Mouse (Mus musculus) mouse embryonic stem cell (cell line): Measurements from ENCODE around the gene Cntd1.

Experiments used
- in situ Hi-C, 2 experiments: fragments of 300-500 bp; cut with MboI; formaldehyde crosslinking; loops; 1 replicate in 1 of 2; 3 replicates in 1 of 2; pipeline ENCODE4 v1.14.3; 2019 to 2020; ENCODE audit warnings: low sequenced_read_pairs in 2 of 2, low pct_unique_long_range_greater_than_20kb in 1 of 2, mixed read lengths in 1 of 2; ENCODE audit not compliant: unreplicated experiment in 1 of 2

Gene Cntd1

DNA sequence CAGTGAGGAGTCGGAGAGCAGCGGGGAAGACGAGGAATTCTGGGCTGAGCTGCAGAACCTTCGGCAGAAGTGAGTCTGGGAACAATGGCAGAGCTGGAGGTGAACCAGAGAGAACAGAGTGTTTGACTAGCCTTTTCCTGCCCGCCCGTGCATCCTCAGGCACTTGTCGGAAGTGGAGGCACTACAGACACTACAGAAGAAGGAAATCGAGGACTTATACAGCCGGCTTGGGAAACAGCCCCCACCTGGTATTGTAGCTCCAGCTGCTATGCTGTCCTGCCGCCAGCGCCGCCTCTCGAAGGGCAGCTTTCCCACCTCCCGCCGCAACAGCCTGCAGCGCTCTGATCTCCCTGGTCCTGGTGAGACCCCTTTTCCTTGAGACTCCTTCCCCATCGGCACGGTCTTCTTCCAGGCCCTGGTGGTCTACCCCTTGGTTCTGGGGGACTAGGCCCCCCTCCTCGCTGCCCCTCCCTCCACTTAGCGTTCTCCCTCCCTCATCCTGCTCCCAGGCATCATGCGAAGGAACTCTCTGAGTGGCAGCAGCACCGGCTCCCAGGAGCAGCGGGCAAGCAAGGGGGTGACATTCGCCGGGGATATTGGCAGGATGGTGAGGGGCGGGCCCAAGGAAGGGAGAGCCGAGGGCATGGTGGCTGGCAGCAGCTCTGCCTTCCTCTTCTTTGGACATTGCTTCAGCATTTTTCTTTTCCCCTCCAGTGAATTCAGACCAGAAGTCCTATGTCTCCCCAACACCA, 2.3 kb upstream of the Cntd1 start:
- in situ Hi-C loops = no loop called here

DNA sequence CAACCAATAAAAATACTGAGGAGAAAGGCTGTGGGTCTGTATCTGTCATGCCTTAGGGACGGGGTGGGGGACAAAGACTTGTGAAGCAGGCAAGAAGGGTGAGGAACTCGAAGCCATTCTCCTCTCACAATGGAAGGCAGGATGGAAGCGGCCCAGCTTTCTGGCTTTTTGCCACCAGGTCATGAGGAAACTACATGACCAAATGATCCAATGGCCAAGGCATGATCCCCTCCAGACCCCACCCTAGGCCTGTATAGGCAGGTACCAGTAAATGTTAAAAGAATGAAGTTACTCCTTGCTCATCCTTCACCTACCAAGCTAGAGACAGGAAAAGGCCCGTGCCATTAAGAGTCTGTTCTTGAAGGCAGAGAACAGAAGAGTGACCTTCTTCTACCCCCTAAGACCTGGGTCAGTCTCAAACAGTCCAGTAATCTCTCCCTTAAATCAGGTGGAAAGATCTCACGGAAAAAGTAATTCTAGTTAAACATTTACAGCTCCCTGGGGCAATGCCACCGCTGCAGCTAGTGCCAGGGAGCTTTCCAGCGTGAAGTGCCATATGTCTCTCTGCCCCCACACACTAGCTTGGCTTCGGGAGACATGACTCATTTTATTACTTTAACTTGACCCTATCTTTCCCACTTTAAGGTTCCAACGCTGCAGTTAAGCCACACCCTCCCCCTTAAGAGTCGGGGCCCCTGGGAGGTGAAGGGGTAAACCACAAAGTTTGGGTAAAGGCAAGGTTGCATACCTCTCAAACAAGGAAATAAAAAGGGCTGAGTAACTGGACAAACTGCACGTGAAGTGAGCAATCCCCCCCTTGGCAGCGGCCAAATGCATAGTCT, 1.2 kb upstream of the Cntd1 start:
- in situ Hi-C loops = no loop called here

DNA sequence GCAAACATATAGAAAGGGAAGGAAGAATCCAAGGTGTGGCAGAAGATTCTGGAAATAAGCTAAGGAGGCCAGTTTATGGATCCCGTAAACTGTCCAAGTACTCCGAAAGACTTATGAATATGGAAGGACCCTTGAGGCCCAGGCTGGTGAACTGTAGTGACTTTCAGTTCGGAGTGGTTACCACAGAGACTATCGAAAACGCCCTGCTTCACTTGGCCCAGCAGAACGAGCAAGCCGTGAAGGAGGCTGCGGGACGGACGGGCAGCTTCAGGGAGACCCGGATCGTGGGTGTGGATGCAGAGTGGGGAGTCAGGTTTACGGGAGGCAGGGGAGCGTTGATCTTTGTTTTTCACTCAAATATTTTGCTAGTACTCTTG, 369 bp downstream of the Cntd1 start:
- in situ Hi-C loops = no loop called here

DNA sequence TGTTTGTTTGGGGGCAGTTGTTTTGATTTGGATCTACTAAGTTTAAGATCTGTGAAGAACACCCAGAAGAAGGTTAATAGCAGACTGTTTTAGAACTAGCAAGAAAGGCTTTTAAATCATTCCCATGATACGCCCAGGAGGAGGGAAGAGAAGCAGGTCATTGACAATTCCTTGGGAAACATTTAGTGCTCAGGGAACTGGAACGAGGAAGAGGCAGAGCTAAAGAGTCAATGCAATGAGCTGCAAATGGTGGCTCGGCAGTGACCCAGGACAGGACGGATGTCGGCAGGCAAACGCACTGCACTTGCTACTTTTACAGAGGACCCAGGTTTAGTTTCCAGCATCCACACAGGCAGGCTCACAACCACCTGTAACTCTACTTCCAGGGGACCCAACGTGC, 2.0 kb downstream of the Cntd1 start:
- in situ Hi-C loops = no loop called here

DNA sequence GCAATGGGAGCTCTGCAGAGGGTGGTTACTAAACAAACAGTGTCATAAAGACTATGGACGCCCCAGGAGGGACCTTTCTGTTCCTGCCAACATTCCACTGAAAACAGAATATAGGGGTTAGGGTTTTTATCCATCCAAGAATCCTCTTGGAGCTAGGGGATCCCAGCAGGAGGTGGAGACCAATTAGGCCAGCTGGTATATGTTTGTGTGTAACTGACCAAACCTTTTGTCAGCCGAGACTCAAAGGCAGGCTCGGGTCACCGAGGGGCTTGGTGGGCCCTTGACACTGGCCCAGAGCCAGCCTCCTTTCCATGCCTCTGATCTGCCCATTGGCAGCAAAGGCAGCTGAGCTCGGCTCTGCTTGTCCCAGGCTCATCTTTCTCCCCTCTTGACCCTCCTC, 4.1 kb downstream of the Cntd1 start:
- in situ Hi-C loops = no loop called here

DNA sequence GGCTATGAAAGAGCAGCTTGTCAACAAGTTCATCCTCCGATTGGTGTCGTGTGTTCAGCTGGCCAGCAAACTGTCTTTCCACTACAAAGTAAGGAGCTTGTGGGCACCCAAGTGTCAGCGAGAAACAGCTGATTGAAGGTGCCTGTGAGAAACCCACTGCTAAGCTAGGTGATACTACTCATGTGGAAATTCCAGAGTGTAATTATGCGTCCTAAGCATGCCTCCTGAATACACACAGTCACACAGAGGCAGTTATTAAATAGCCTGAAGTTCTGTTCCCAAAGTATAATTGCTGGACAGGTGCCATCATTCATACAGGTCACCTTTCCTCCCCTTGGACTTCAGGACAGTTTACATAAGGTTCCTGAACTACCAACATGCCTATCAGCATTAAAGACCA, 5.0 kb downstream of the Cntd1 start:
- in situ Hi-C loops = no loop called here

DNA sequence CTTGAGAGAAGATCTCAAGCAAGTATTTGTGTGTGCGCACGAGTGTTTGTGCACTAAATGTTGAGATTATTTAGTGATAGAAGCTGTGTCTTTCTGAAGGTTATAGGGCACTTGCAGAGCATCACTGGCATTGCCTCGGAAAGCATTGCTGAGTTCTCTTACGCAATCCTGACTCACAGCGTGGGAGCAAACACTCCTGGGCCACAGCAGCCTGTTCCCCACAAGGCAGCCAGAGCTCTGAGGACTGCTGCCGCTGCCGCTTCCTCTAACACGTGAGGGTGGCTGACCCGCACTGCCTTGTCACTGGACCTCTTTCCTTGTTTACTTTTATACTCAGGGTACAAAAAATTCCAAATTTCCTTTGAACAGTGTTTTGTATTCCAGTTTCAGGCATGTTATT, 8.5 kb downstream of the Cntd1 start:
- in situ Hi-C loops = no loop called here

DNA sequence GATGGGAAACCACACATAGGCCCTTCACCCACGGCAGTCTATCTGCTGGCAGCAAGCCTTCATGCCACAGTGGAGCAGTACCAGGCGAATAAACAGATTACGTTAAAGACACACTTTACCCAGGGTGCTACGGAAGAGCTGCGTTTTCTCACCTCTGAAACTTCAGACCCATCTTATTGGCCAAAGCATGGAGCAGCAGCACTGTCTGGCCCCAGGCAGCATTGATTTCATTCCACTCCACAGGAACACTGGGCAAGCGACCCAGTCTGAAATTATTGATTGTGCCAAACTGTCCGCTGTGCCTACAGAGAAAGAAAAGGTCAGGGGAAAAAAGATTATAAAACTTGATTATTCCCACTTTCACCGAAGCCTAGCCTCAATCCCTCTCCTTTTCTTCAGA, 12.4 kb downstream of the Cntd1 start:
- in situ Hi-C loops = no loop called here

DNA sequence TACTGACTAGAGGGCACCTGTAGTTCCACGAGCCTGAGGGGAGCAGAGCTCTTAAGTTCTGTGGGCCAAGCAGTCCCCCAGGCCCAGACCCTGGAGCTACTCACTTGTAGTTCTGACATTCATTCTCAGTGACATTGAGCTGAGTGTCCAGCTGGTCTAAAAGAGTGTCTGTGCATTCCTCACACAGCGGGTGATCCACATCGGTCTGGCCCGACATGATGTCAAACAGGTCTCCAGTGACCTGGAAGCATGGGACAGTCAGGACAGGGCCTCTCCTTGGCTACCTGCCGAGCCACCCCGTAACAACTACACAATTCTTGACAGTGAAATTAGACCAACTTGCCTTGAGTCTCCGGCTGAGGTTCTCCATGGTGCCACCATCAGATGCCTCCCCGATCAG, 16.4 kb downstream of the Cntd1 start:
- in situ Hi-C loops = no loop called here

DNA sequence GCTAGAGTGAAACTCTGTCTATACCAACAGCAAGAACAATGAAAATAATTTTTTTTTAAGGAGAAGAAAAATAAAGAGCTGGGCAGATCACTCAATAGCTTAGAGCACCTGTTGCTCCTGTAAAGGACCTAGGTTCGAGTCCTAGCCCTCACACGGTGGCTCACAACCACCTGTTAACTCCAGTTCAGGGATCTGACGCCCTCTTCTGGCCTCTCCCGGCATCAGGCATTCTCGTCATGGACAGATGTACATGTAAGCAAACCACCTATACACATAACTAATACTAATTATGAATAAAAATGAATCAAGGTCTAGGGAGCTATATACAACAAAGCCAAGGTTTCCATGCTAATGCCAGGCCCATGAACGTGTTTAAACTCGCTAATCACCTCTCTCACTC, 22.1 kb downstream of the Cntd1 start:
- in situ Hi-C loops = no loop called here

DNA sequence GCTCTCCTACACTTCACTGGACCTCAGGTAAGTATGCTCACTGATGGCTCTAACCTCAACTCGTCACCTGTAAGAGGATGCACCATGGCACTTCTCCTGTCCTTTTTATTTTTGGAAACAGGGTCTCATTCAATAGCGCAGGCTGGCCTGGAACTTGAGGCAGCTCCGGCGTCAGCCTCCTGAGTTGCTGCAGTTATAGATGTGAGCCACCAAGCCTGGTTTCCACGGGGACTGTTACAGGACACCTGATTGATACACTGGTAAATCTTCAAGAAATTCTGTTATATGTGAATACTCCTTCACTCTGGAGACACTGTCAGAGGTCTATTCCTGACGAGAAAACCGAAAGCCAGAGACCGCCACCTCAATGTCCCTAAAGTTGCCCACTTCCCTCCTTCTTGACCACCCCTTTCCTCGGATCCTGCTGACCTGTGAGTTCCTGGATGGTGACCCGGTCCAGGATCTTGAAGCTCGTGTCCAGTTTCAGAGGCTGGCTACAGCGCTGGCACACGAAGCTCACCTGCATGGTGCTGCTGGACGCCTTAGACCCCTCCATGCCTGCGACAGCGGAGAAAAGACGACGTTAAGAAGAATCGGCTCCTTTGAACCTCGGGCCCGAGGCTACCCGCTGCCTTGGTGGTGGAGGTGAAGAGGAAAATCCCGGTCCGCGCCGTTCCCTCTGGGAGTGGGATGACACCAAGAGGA, 22.6 kb downstream of the Cntd1 start:
- in situ Hi-C loops = no loop called here

DNA sequence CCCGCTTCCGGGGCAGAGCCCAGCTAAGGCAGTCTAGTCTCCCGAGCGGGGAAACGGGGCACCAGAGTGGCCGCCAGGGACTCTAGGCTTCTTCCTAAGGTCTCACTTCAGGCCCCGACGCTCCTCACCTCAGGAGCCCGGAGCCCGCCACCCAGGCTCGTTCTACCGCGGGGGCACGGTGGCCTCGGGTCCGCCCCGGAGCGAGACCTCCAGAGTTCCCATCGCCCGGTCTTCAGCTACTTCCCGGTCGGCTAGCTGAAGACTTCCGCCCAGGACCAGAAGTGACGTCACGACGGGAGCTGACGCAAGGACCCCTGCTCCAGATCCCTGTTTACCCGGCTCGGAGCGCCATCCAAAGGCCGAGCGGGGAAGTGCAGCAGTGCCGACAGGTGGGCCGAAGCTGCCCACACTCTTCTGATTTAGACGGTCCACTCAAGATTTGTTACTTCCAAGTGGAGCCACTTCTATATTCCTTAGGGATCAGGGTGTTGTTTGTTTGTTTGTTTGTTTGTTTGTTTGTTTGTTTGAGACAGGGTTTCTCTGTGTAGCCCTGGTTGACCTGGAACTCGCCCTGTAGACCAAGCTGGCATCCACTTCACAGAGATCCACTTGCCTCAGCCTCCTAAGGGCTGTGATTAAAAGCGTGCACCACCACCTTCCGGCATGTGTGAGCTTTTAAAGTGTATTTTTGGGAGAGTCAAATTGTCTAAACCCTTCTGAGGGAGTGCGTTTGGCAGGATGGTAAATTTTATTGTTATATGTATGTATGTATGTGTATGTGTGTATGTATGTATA, 23.4 kb downstream of the Cntd1 start, which contains the start of gene Becn1:
Gene Becn1 (minus strand): TSS at position 283 of the 795 bp plus-strand sequence.
- in situ Hi-C loops = no loop called here

DNA sequence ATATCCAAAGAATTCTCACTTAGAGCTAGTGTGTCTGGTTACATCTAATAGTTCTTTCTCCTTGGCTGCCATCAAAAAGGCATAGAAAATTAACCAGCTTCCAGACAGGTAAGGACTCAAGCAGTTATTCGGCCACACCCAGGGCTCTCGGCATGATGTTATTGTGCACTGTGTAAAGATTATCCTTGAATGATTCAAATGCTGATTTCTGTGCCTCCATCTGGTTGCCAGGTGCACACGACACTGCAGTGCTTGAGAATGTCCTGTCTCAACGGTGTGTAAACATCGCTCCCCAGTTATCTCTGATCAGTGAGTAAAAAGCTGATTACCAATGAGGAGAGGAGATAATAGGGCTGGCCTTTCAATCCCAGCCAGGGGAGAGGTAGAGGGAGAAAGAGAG, 28.9 kb downstream of the Cntd1 start:
- in situ Hi-C loops = no loop called here

DNA sequence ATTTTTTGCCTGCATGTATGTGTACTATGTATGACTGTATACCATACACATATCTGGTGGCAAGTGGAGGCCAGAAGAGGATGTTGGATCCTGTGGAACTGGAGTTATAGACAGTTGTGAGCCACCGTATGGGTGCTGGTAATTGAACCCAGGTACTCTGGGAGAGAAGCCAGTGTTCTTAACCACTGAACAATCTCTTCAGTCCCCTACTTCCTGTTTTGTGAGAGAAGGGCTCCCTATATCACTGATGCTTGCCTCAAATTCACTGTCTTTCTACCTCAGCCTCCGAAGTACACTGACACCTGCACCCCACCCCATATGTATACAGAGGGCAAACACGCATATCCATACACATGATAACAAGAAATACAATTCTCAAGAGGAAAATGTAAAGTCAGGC, 32.3 kb downstream of the Cntd1 start:
- in situ Hi-C loops = no loop called here

DNA sequence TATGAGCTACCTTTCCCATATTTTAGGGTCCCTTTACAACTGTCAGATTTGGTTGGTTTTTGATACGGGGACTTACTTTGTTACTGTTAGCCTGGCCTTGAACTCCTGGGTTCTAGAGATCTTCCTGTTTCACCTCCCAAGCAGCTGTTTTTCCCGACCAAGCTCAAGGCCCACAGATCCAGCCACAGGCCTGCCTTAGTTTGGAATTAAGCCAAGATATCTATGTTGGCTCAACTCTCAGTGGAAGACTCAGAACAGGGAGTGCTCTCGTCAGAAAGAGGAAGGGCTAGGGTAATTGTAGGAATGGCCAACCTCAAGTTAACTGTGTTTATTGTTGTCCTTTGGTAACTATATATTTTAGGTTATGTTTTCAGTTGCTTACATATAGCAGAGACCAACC, 33.3 kb downstream of the Cntd1 start:
- in situ Hi-C loops = no loop called here

DNA sequence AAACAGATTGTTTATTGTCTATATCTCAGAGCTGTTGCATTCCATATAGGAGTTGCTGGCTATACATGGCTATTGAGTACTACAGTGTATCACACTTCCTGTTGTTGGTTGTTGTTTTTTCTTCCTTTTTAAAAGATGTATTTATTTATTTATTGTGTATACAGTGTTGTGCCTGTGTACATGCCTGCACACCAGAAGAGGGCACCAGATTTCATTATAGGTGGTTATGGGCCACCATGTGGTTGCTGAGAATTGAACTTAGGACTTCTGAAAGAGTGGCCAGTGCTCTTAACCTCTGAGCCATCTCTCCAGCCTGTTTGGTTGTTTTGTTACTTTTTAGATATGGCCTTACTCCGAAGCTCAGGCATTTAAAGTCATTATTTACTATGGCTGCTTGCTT, 35.8 kb downstream of the Cntd1 start:
- in situ Hi-C loops = no loop called here

DNA sequence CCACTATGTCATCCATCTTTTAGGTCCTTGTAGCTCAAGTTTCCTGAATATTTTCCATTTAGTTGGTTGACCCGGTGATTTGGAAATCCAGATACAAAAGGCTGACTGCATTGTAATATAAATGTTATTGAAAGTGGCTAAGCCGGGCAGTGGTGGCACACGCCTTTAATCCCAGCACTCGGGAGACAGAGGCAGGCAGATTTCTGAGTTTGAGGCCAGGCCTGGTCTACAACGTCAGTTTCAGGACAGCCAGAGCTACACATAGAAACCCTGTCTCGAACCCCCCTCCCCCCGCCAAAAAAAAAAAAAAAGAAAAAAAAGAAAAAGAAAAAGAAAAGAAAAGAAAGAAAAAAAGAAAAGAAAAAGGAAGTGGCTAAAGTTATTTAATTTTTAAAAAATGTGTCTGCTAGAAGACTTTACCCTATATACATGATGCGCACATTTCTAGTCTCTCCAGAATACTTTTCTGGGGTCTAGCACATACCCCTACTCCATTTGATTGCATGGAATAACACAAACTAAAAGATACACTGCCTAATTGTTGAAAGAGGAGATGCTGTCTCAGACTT, 36.4 kb downstream of the Cntd1 start:
- in situ Hi-C loops = no loop called here

DNA sequence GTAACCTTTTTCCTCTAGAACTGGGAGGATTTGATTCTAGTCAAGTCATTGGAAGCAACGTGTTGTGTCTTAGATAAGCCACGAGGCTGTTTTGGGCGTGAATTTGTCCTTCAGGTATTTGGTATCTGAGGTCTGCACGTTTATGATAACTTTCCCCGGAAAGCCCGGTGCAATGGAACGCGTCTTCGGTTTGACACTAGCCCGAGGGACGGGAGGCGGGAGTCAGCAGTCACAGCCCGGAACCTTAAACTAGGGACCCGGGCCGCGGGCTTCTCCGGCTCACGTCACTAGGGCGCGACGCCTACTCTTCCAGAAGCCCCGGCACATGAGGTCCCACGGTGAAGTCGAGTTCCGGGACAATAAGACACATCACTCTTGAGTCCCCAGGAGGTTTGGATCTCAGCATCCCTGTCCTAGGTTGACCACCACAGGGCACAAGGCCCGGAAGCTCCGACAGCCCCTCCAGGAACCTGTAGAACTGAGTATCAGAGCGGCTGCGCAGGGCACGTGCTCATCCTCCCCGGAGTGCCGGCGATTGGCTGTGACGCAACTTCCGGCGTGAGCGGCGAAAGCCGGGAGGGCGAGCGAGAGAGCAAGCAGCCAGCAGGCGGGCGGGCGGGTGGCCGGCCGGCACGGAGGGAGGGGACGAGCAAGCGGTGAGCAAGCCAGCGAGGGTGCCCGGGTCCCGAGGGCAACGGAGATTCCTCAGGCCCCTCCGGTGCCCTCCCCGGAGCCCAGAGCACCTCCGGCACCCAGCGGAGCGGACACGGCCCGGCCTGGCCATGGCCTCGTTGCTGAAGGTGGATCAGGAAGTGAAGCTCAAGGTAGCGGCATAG, 37.1 kb downstream of the Cntd1 start, which contains the start of gene Psme3:
Gene Psme3 (plus strand): TSS at position 549 of the 836 bp plus-strand sequence.
- in situ Hi-C loops = no loop called here
